Mouse (Mus musculus) liver, postnatal 0 days (tissue): ENCODE data around the gene Tmem265.

ENCODE experiments used
- CTCF ChIP-seq: sonication (generic); IDR thresholded peaks from 2 replicates; pipeline ENCODE4 v1.5.1; 2016; ENCODE audit warnings: antibody characterized with exemption, low read depth
- EP300 ChIP-seq: IDR thresholded peaks from 2 replicates; pipeline ENCODE4 v1.6.1; 2016; ENCODE audit warnings: antibody characterized with exemption, low read depth, mild to moderate bottlenecking

DNA sequence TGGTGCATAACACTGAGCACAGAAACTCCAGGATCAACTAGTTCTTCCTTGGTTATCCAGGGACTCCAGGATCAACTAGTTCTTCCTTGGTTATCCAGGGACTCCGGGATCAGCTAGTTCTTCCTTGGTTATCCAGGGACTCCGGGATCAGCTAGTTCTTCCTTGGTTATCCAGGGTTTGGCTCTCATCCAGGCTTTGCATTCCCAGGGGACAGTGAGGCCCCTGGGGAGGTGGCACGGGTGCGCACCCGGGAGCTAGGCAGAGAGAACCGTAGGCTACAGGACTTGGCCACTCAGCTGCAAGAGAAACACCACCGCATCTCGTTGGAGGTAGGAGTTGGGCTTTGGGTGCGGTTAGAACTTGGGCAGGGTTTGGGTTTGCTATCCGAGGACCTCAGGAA, 29.9 kb downstream of the Tmem265 start:
- TF ChIP-seq CTCF (no peak), EP300 (no peak)
